13 mouse cellular contexts compared by ENCODE assay signal in the genomic region with DNA sequence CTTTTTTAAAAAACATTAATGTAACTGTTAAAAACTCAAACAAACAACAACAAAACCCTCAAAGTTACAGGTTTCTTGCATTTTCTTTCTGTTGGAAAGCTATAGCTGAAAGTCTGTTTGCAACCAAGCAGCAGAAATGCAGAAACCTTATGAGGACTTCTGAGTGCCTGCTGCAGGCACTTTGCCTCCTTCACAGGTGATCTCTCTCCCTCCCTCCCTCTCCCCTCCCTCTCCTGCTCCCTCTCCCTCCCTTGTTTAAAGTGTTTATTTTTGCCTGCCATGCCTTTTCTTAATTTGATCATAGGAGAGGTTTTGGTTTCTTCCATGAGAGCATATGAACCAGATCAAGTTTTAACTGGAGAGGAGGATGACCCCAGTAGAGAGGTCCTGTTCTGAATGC.
"Had no signal": no experiment of that assay in that cellular context is flagged by ENCODE, and none has a peak within 500 bp of the region (broad histone marks: within the 10 kb centered on the region; RNA-seq: fewer than 3 reads in every experiment).

No protein-coding gene starts in this region.

- H3K4me1 ChIP-seq: limb, embryonic 10.5 days; megakaryocyte, embryonic 14.5 days; midbrain, embryonic 12.5 days; neural tube, embryonic 13.5 days had no signal

- DNase-seq: kidney, adult 18-20 months; kidney, postnatal 14 days; retina, postnatal 1 day; thymus, postnatal 36 days had no signal

- H3K9ac ChIP-seq: hindbrain, embryonic 14.5 days; intestine, embryonic 15.5 days; midbrain, embryonic 12.5 days; neural tube, embryonic 13.5 days had no signal

- H3K27ac ChIP-seq: hindbrain, embryonic 14.5 days; intestine, embryonic 15.5 days; left cerebral cortex, adult 2 months; limb, embryonic 10.5 days; macrophage; midbrain, embryonic 12.5 days; neural tube, embryonic 13.5 days had no signal

- H3K27me3 ChIP-seq: intestine, embryonic 15.5 days; megakaryocyte, embryonic 14.5 days; midbrain, embryonic 12.5 days; neural tube, embryonic 13.5 days had no signal

- H3K9me3 ChIP-seq: intestine, embryonic 15.5 days; limb, embryonic 10.5 days; megakaryocyte, embryonic 14.5 days; midbrain, embryonic 12.5 days; neural tube, embryonic 13.5 days had no signal

- H3K4me3 ChIP-seq: intestine, embryonic 15.5 days; left cerebral cortex, adult 2 months; limb, embryonic 10.5 days; megakaryocyte, embryonic 14.5 days; midbrain, embryonic 12.5 days; neural tube, embryonic 13.5 days had no signal

- ATAC-seq: midbrain, embryonic 16.5 days had no signal

- H3K36me3 ChIP-seq: intestine, embryonic 15.5 days; limb, embryonic 10.5 days; midbrain, embryonic 12.5 days; neural tube, embryonic 13.5 days had no signal

- H3K4me2 ChIP-seq: hindbrain, embryonic 14.5 days; intestine, embryonic 15.5 days; midbrain, embryonic 12.5 days; neural tube, embryonic 13.5 days had no signal
